Mouse (Mus musculus): ENCODE measurements around the gene Gm6034.
"Not testable (repeated sequence)": the region's sequence is repeated elsewhere in the genome, so short reads cannot be mapped to it uniquely, and the experiment has no call there.

The Gm6034 gene

GRCm38 (mm10) chr17:36081901-36082300, 39.1 kb downstream of the Gm6034 start:
- in situ Hi-C loops (cut with MboI, MseI): loop anchor here (5.0 kb wide), 2 partner anchors 35 to 40 kb away; partner anchors contain the start of genes Gm6034 and H2-T22

- in situ Hi-C loops (cut with MboI, MseI): loop anchor here (5.0 kb wide), 2 partner anchors 35 to 40 kb away; partner anchors contain the start of genes Gm6034 and H2-T22
Measured at GRCm38 (mm10) chr17:36082519-36083232, 39.9 kb downstream of the Gm6034 start.

- in situ Hi-C loops (cut with MboI, MseI): loop anchor here (5.0 kb wide), 2 partner anchors 34 to 41 kb away; partner anchors contain the start of genes Gm6034 and H2-T22
Measured at GRCm38 (mm10) chr17:36083266-36083869, 40.6 kb downstream of the Gm6034 start.

GRCm38 (mm10) chr17:36083870-36084451, 41.2 kb downstream of the Gm6034 start:
- in situ Hi-C loops (cut with MboI, MseI): loop anchor here (5.0 kb wide), 2 partner anchors 33 to 42 kb away; partner anchors contain the start of genes Gm6034 and H2-T22

- in situ Hi-C loops (cut with MboI, MseI): not testable (repeated sequence)
Measured at GRCm38 (mm10) chr17:36085976-36086375, 43.2 kb downstream of the Gm6034 start.

- in situ Hi-C loops (cut with MboI, MseI): loop anchor here (5.0 kb wide), 1 partner anchor 85 kb away; no protein-coding TSS in a partner anchor
Measured at GRCm38 (mm10) chr17:36091933-36092332, 49.2 kb downstream of the Gm6034 start.

GRCm38 (mm10) chr17:36092520-36092919, 49.8 kb downstream of the Gm6034 start:
- in situ Hi-C loops (cut with MboI, MseI): loop anchor here (5.0 kb wide), 1 partner anchor 85 kb away; no protein-coding TSS in a partner anchor

GRCm38 (mm10) chr17:36093936-36094335, 51.2 kb downstream of the Gm6034 start:
- in situ Hi-C loops (cut with MboI, MseI): loop anchor here (5.0 kb wide), 1 partner anchor 83 kb away; no protein-coding TSS in a partner anchor

- in situ Hi-C loops (cut with MboI, MseI): loop anchor here (5.0 kb wide), 1 partner anchor 1342 kb away; no protein-coding TSS in a partner anchor
Measured at GRCm38 (mm10) chr17:36099603-36100002, 56.8 kb downstream of the Gm6034 start.

GRCm38 (mm10) chr17:36102091-36102490, 59.3 kb downstream of the Gm6034 start:
- in situ Hi-C loops (cut with MboI, MseI): loop anchor here (5.0 kb wide), 1 partner anchor 1345 kb away; no protein-coding TSS in a partner anchor

Measured in T-helper 1 cell (primary cell).